Mouse (Mus musculus): ENCODE data around the gene Trmt2a. TPM values are rescaled to one million over a fixed set of nuclear protein-coding genes. Genes with fewer than 3 reads are reported as not detected.

Gene Trmt2a
- total RNA-seq, 2 experiments from 2014 or later: 46.4 to 57.9 TPM

- no peak for DNase-seq (ENCODE audit: extremely low spot score in 1 of 2, low spot score in 1 of 2)
Measured at GRCm38 (mm10) chr16:18230617-18231016, 17.9 kb upstream of the Trmt2a start.

DNA sequence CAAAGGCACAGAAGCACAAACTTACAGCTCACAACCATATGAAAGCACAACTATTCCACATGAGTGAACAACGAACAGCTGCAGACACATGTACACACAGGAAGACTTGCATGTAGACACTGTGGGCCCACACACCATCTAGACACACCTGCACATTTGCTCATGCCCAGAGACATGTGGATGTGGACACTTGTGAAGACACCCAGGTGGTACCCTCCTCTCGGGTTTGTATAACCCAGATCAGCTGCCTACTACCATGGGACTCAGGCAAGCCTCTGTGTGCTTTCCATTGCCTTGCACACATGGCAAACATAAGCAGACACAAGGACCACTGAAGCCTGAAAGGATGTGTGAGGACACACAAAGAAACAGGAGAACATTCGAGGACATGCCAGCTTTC is 17.4 kb upstream of the Trmt2a start:
- DNase-seq (ENCODE audit: extremely low spot score in 1 of 2, low spot score in 1 of 2): no peak

DNA sequence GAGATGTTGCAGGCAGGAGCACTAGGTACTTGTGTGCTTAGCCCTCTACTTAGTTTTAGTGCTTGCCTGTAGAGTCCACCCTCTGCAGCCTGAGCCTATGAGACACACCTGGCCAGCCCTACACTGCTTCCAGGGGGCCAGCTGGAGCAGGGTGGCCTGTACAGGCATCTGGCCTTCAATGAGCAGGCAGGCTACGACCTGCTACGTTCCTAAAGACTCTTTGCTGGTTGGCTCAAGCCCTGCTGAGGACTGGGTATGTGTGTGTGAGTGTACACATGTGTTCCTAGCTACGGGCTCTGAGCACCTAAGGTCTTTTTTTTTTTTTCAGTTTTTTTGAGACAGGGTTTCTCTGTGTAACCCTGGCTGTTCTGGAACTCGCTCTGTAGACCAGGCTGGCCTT is 17.0 kb upstream of the Trmt2a start:
- DNase-seq (ENCODE audit: extremely low spot score in 1 of 2, low spot score in 1 of 2): no peak

- no peak for DNase-seq (ENCODE audit: extremely low spot score in 1 of 2, low spot score in 1 of 2)
Measured at GRCm38 (mm10) chr16:18233451-18233850, 15.0 kb upstream of the Trmt2a start.

- no peak for DNase-seq (ENCODE audit: extremely low spot score in 1 of 2, low spot score in 1 of 2)
Measured at GRCm38 (mm10) chr16:18233919-18234670, 14.4 kb upstream of the Trmt2a start.

DNA sequence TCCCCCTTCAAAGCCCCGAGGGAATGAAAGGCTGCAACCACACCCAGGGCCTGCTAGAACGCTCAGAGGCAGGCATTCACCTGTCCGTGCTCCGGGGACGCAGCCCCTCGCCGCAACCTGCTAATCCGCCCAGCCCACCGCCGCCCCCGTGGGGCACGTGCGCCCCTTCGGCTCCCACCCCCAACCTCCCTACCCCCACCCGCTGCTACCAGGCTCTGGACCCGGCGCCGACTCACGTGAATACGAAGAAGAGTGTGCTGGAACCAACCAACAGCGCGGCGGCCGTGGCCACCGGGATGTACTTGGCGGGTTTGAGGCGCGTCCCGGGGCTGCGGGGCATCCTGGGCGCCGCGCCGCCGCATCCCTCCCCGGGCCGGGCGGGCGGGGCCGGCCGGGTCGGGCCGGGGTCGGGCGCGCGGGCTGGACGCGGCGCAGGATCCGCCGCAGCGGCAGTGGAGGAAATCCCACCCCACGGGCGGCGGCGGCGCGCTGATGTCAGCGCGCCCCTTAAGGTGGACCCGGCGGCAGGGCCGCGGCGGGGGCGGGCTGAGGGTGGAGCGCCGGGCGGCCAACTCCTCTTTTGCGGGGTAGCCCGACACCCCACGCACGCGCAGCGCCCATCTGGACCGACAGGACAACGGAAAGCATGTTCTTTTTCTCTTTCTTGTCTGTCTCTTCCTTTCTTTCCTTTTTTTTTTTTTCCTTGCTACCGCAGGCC is 13.6 kb upstream of the Trmt2a start, which contains the start of gene Zdhhc8:
Gene Zdhhc8 (minus strand): TSS at position 466 of the 718 bp plus-strand sequence.
- DNase-seq (ENCODE audit: extremely low spot score in 1 of 2, low spot score in 1 of 2): peak in 1 of 2 experiments; percentile 67

DNA sequence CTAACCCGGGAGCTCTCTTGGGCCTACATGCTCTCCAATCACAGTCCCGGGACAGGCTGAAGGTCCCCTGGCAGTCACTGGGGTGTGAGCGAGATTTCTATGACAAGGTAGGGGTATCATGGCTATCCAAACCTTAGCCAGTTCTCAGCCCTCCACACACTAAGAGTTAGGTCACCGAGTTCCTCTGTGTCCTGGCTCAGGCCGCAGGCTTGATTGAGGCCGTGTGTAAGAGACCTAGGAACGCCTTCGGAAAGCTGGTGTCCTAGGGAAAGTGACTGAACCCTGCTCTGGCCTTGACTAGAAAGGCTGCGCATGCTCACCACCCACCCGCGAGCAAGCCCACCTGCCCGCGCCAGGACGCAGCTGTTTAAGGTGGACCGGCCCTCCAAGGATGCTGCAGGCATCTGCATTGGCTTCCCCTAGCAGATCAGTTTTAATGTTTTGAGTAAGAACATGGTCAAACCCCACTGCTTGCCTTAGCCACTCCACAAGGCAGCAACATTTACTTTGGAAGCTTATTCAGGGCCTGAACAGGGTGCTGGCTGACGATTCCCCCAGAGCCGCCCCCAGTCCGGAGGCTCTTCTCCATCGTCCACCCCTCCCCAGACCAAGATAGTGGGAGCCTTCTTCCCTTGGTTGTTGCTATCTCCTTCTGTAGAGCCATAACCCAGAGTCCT is 13.0 kb upstream of the Trmt2a start:
- peak in 1 of 2 experiments; percentile 56 for DNase-seq (ENCODE audit: extremely low spot score in 1 of 2, low spot score in 1 of 2)

DNA sequence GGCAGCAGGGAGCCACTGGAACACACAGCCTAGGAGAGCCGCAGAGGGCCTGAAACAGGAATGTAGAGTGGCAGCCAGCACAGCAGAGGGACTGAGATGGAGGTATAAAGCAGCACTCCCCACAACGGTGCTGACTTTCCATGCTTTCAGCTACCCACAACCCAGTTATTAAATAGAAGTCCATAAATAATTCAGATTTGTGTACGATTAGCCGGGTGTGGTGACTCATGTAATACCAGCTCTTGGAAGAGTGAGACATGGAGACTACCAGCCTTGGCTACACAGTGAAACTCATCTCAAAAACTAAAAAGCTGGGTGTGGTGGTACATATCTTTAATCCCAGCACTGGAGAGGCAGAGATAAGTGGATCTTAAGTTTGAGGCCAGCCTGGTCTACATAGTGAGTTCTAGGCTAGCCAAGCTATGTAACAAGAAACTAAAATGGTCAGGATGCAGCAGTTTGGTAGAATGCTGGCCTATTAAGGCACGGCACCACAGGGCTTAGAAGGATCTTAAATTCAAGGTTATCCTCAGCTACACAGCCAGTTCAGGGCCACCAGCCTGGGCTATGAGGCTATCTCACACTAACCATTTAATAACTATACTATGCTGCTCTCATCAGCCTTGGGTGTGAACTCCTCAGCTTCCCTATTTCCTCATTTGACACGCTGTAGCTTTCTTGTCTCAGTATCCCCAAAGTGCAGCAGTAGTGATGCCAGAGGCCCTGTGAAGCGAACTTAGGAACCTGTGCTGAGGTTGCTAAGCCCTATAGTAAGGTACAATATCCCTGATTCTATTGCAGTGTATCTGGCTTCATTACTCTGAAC is 11.6 kb upstream of the Trmt2a start:
- no peak for DNase-seq (ENCODE audit: extremely low spot score in 1 of 2, low spot score in 1 of 2)

GRCm38 (mm10) chr16:18241581-18241980 is 6.9 kb upstream of the Trmt2a start:
- DNase-seq (ENCODE audit: extremely low spot score in 1 of 2, low spot score in 1 of 2): no peak

DNA sequence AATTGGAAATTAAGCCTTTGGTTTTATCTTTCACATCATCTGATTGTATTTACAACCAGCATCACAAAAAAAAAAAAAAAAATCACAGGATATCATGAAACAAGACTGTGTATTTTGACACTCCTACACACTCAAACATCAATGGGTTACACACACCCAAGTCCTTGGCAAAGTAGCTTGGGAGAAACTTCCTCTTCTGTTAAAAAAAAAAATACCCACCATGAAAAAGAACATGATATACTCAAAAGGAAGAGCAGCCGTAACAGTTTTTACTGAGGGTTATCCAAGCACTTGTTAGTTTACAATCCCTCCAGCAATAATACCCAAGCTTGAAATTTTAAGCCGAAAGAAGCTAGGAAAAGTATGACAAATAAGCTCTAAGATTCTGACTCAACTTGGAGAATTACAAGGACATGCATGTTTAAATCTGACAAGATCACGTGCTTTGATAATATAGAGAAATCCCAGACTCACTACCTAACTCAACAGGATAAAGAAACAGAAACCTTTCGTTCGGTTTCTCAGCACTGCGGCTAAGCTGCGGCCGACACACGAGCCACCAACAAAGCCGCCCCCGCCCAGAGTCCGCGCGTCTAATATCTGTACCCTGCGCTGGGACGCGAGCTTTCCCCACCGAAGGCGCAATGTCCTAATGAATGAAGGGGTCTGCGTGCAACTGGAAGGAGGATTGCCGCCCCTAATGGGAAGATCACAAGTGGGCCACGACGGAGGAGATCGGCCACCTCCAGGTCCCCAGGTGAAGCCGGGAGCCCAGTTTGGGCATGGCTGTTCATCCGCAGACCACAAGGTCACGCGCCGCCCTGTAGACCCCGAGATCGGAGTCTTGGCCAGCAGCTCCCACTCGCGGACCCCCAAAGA is 719 bp upstream of the Trmt2a start:
- DNase-seq (ENCODE audit: extremely low spot score in 1 of 2, low spot score in 1 of 2): no peak

DNA sequence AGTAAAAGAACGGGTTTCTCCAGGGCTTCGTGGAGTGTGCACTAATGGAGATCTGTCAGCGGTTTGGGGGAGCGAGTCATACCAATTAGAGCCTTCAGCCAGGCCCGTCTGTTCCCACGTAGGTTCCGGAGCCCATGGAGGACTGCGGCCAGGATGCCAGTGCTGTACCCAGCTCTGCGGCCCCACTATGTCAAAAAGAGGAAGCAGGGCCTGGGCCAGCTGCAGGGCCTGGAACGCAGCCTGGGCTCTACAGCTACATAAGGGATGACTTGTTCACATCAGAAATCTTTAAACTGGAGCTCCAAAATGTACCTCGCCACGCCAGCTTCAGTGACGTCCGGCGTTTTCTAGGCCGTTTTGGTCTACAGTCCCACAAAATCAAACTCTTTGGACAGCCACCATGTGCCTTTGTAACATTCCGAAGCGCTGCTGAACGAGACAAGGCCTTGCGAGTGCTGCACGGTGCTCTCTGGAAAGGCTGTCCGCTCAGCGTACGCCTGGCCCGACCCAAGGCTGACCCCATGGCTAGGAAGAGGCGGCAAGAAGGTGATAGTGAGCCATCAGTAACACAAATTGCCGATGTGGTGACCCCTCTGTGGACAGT is 987 bp downstream of the Trmt2a start:
- no peak for DNase-seq (ENCODE audit: extremely low spot score in 1 of 2, low spot score in 1 of 2)

DNA sequence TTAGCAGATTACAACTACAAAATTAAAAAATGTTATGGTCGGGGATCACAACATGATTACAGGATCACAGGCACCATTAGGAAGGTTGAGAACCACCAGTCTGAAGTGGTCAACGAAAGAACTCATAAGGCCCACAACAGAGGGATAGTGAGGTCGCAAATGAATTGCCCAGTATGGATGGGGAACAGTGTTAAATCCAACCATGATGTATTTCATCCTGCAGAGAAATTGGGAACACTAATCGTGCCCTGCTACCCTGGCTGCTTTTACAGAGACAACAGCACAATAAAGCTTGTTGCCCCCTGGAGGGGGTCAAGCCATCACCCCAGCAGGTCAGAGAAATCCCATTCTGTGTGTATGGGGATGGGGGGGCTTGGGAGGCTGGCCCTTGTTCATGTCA is 1.8 kb downstream of the Trmt2a start:
- DNase-seq (ENCODE audit: extremely low spot score in 1 of 2, low spot score in 1 of 2): no peak

DNA sequence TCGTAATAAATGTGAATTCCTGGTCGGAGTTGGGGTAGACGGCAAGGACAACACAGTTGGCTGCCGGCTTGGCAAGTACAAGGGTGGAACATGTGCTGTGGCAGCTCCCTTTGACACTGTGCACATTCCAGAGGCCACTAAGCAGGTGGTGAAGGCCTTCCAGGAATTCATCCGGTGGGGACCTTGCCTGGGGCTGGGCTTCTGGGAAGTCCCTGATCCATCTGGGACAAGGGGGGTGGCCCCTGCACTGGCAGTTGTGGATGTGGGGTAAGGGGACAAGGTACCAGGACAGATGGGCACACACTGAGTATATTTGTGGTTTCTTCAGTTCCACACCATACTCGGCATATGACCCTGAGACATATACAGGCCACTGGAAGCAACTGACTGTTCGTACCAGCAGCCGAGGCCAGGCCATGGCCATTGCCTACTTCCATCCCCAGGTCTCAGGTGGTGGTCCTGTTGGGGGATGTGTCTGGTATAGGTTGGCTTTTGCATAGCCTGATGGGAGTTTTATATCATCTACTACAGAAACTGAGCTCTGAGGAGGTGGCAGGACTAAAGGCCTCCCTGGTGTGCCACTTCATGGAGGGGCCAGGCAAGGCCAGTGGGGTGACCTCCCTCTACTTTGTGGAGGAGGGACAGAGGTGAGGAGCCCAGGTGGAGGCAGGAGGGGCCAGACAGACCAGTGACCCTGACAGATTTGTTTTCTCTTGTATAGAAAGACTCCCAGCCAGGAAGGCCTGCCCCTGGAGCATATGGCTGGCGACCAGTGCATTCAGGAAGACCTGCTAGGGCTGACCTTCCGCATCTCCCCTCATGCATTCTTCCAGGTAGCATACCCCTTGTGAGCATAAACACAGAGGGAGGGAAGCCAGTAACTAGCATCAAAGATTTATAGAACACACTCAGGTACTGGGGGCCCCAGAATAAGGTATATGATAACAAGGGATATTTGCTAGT is 2.6 kb downstream of the Trmt2a start:
- DNase-seq (ENCODE audit: extremely low spot score in 1 of 2, low spot score in 1 of 2): no peak

- DNase-seq (ENCODE audit: extremely low spot score in 1 of 2, low spot score in 1 of 2): no peak
Measured at GRCm38 (mm10) chr16:18252736-18253135, 4.3 kb downstream of the Trmt2a start.

- DNase-seq (ENCODE audit: extremely low spot score in 1 of 2, low spot score in 1 of 2): no peak
Measured at GRCm38 (mm10) chr16:18253866-18254265, 5.4 kb downstream of the Trmt2a start.

DNA sequence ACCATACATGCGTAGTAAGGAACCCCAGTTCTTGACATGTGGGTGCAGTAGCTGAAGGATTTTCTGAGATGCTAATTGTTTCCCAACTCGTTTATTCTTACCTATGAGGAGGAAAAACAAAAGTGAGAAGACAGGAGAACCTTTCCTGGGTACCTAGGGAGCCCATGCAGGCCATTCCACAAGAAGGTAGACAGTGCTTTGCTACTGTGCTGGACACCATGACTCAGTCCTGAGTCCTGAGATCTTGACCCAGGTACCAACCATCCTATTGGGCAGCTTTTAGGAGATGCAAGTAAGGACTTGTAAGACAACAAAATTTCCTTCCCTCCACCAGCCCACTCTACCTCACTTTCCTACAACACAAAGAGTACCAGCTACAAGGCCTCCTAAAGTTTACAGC is 9.7 kb downstream of the Trmt2a start, which contains the start of gene Gm49776:
Gene Gm49776 (minus strand): TSS at position 101 of the 400 bp plus-strand sequence.
- no peak for DNase-seq (ENCODE audit: extremely low spot score in 1 of 2, low spot score in 1 of 2)

DNA sequence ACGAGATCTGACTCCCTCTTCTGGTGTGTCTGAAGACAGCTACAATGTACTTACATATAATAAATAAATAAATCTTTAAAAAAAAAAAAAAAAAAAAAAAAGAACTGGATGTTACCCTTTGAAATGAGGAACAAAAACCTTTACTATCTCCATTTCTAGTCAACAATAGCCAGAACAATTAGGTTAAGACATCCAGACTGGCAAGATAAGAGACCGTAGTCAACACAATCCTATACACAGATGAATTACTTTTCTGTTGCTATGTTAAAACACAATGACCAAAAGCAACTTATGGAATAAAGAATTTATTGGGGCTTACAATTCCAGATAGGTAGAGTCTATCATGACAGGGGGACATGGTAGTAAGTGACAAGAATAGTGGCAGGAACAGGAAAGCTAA is 16.5 kb downstream of the Trmt2a start:
- DNase-seq (ENCODE audit: extremely low spot score in 1 of 2, low spot score in 1 of 2): no peak

DNA sequence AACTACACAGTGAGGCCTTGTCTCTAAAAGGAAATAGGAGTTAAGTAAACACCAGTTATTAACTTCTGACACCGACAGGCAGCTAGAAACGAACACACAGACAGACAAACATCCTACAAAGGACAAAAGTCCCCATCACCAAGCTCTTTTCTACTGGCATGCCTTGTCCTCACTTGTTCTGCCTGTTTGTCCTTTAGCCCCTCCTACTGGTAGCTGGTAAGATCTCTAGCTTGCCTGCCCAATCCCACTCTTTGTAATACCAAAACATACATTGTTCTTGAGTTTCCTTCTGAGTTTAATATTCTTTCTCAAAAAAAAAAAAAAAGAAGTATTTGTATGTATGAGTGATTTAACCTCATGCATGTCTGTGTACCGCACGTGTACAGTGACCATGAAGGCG is 19.7 kb downstream of the Trmt2a start:
- DNase-seq (ENCODE audit: extremely low spot score in 1 of 2, low spot score in 1 of 2): no peak
